Mouse (Mus musculus): ENCODE data around the gene Olfr49.

- no peak for TF ChIP-seq CTCF (IDR thresholded peaks at IDR 0.05; ENCODE audit: borderline replicate concordance, insufficient read depth, low read length)
- no peak for TF ChIP-seq POLR2A (IDR thresholded peaks at IDR 0.05; ENCODE audit: low read depth, low read length)
Observed at GRCm38 (mm10) chr14:54332176-54333074, 47.7 kb upstream of the Olfr49 start.
